Mouse (Mus musculus) limb, embryonic 14.5 days (tissue): Measurements from ENCODE around the gene Dst. TPM values are rescaled to one million over a fixed set of nuclear protein-coding genes. Genes with fewer than 3 reads are reported as not detected.

ENCODE experiments used
- ATAC-seq: fragments of 200-750 bp; cut with Nextera tagmentation; 2 replicates; pipeline ENCODE4 v1.8.0; 2017; ENCODE audit warnings: low read depth, moderate number of reproducible peaks, moderate TSS enrichment; ENCODE audit not compliant: low FRiP score
- DNase-seq: peaks from one replicate; pipeline ENCODE4 v3.0.0-alpha.2; 2015; ENCODE audit warnings: low spot score
- H3K27ac ChIP-seq: fragments of 300-500 bp; sonication (generic); replicated peaks from 2 replicates; pipeline ENCODE4 v1.5.1; 2014; ENCODE audit warnings: low read depth, mild to moderate bottlenecking, low read length, moderate library complexity, mixed read lengths
- H3K27me3 ChIP-seq: fragments of 300-500 bp; sonication (generic); 2 replicates; pipeline ENCODE4 v1.6.1; 2014; ENCODE audit warnings: low read length, mixed read lengths; ENCODE audit not compliant: control insufficient read depth, insufficient read depth
- H3K36me3 ChIP-seq: fragments of 300-500 bp; sonication (generic); 2 replicates; pipeline ENCODE4 v1.6.1; 2014; ENCODE audit warnings: mild to moderate bottlenecking, low read length, moderate library complexity, mixed read lengths; ENCODE audit not compliant: control insufficient read depth, insufficient read depth
- H3K4me1 ChIP-seq: fragments of 300-500 bp; sonication (generic); 2 replicates; pipeline ENCODE4 v1.6.1; 2014; ENCODE audit warnings: antibody characterized with exemption, low read length, mixed read lengths; ENCODE audit not compliant: control insufficient read depth, insufficient read depth
- H3K4me2 ChIP-seq: fragments of 300-500 bp; sonication (generic); replicated peaks from 2 replicates; pipeline ENCODE4 v1.6.1; 2014; ENCODE audit warnings: low read depth, mild to moderate bottlenecking, low read length, moderate library complexity; ENCODE audit not compliant: severe bottlenecking
- H3K4me3 ChIP-seq: fragments of 300-500 bp; sonication (generic); replicated peaks from 2 replicates; pipeline ENCODE4 v1.5.1; 2014; ENCODE audit warnings: low read length
- H3K9ac ChIP-seq: fragments of 300-500 bp; sonication (generic); 2 replicates; pipeline ENCODE4 v1.6.1; 2014; ENCODE audit warnings: mild to moderate bottlenecking, low read depth, low read length, moderate library complexity; ENCODE audit not compliant: severe bottlenecking
- H3K9me3 ChIP-seq: fragments of 300-500 bp; sonication (generic); 2 replicates; pipeline ENCODE4 v1.6.1; 2016; ENCODE audit warnings: low read length; ENCODE audit not compliant: control insufficient read depth
- POLR2A ChIP-seq: fragments of 200-500 bp; IDR thresholded peaks from 2 replicates; pipeline ENCODE4 v1.8.0; 2012; ENCODE audit warnings: inconsistent platforms, mild to moderate bottlenecking, moderate library complexity, borderline replicate concordance; ENCODE audit not compliant: insufficient read depth, insufficient read length; ENCODE audit errors: extremely low read depth
- WGBS: fragments of 180-500 bp; shearing (Covaris S2); extraction: QIAGEN DNeasy Blood & Tissue Kit; methylation state at CpG from one replicate; pipeline ENCODE4 v1.1.7; 2014; 5-methylcytosine and 5-hydroxymethylcytosine counted together
- polyA plus RNA-seq, 2 experiments: library from polyadenylated mRNA; depleted of rRNA in 1 of 2; stranded (reverse) in 1 of 2; unstranded in 1 of 2; fragments of >200 nt; fragmentation: Nextera tagmentation in 1 of 2; extraction: Ambion mirVana in 1 of 2; gene quantifications; 2 replicates each; pipeline versions ENCODE4 v1.2.1 to v1.2.3; 2012 to 2014

The Dst gene
- polyA plus RNA-seq, 2 experiments = 34.9 to 42.5 TPM

DNA sequence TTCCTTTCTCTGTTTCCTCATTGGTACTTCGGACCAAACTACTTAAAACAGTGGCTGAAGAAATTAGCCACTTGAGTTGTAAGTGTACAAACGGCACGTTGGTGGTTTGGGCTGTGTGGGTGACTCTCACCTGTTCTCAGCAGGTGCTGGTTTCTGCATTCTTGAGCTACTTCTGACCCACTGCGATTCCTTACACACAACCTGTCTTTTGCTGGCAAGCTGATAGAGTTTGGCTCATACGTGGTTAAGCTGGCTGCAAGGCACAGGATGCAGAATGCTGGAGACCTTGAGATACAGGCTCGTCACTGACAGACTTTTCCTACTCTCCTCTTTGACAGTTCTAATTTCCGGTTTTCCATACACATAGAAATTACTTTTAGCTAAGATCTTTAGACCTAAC lies 19.4 kb downstream of the Dst start:
- Histone ChIP-seq H3K27me3 (no peaks in the 10 kb centered on the region), H3K36me3 (no peaks in the 10 kb centered on the region), H3K9ac (no peak overlapping the region), H3K4me3 (no peak overlapping the region), H3K4me2 (no peak overlapping the region), H3K27ac (no peak overlapping the region), H3K9me3 (no peaks in the 10 kb centered on the region), H3K4me1 (no peaks in the 10 kb centered on the region)
- DNase-seq (no peak), ATAC-seq (no peak)
- no peak for TF ChIP-seq POLR2A
- WGBS = 87% methylated on average over 7 of the region's 7 CpGs

DNA sequence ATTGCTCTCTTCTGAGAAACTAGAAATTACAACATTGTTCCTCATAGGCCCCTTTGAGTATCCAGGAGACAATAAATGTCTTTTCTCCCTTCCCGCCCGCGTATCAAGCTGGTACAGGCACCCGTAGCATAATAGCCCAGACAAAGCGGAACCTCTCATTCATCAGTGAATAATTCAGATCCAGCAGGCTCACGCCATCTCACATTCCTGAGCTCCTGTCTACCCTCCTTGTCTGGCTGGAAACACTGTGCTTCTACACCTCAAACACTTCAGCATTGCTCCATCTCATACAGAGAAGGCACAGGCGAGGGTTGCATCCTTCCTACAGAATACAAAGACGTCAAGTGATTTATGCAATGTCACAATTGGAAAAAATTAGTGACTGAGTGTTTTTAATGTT lies 23.8 kb downstream of the Dst start:
- DNase-seq (no peak), ATAC-seq (no peak)
- H3K4me3 ChIP-seq = no peak overlapping the region
- no peak for TF ChIP-seq POLR2A
- H3K27me3 ChIP-seq = no peaks in the 10 kb centered on the region
- no peak overlapping the region for H3K4me2 ChIP-seq
- no peaks in the 10 kb centered on the region for H3K36me3 ChIP-seq
- H3K4me1 ChIP-seq = no peaks in the 10 kb centered on the region
- H3K9me3 ChIP-seq = no peaks in the 10 kb centered on the region
- 78% methylated on average over 8 of the region's 8 CpGs for WGBS
- H3K9ac ChIP-seq = no peak overlapping the region
- no peak overlapping the region for H3K27ac ChIP-seq

DNA sequence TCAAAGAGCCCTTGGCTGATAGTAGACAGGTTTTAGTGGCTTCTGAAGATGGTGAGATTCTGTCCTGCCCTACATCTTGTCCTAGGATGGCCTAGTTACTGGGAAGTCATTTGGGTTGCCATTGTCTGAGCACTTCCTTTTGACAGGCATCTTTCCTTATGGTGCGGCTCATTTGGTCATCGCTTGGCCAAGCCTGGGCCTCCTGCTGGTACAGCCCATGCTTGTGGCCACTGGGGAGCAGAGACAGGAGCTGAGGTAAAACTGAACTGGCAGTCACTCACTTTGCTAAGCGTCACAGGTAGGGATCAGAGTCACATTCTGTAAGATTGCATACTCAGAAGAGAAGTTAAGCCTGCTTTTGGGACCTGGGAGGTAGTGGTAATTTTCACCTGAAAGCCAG lies 24.2 kb downstream of the Dst start:
- Histone ChIP-seq H3K36me3 (no peaks in the 10 kb centered on the region), H3K4me3 (no peak overlapping the region), H3K4me2 (no peak overlapping the region), H3K4me1 (no peaks in the 10 kb centered on the region), H3K27ac (no peak overlapping the region), H3K9ac (no peak overlapping the region), H3K27me3 (no peaks in the 10 kb centered on the region), H3K9me3 (no peaks in the 10 kb centered on the region)
- TF ChIP-seq POLR2A = no peak
- ATAC-seq (no peak), DNase-seq (no peak)
- 91% methylated on average over 3 of the region's 3 CpGs for WGBS

DNA sequence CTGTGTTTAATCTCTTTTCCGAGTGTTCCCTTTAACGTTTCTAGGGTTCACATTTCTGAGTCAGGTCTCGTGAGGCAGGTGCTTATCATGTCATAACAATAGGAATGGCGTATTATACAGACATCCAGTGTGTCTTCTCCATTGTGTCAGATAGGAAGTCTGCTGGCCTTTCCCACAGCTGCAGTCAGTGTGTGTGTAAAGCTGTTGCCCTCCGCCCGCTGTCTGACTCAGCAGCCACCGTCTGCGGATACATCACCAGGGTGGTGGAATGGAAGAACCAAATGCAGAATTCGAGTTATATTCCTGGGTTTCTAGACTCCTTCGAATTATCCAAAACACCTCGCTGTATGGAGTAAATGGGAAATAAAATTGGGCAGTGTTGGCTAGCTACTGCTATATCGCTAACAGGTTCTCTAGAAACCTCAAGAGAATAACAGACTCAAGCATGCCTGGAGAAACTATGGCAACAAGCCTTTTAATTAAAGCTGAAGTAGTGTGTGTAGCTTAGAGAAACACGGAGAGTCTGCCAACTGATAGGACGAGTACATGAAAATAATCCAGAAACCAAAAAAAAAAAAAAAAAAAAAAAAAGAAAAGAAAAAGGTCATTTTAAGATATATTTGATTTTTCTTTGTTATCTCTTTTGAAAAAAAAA lies 24.9 kb downstream of the Dst start:
- no peaks in the 10 kb centered on the region for H3K9me3 ChIP-seq
- H3K4me3 ChIP-seq = no peak overlapping the region
- ATAC-seq = no peak
- H3K36me3 ChIP-seq = no peaks in the 10 kb centered on the region
- no peak overlapping the region for H3K4me2 ChIP-seq
- no peak overlapping the region for H3K9ac ChIP-seq
- no peak for TF ChIP-seq POLR2A
- no peak overlapping the region for H3K27ac ChIP-seq
- no peaks in the 10 kb centered on the region for H3K27me3 ChIP-seq
- DNase-seq = no peak
- WGBS = 81% methylated on average over 14 of the region's 14 CpGs
- no peaks in the 10 kb centered on the region for H3K4me1 ChIP-seq

DNA sequence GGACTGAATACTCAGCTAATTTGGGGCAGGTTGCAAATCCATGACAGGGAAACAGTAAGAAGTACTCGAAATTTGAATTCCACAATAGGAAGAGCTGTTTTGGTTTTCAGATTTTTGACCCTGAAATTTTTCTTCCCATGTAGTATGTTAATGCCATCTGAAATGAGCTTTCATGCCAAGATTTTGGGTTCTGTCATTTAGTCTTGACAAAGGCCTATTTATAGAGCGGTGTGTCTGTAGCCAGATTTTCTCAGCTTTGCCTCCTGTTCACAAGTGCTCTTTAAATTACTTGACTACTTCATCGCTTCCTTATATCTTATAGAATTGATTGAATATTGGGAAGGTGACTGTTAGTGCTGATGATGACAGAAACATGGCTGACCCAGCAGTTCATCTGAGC lies 27.9 kb downstream of the Dst start:
- H3K9me3 ChIP-seq = no peaks in the 10 kb centered on the region
- H3K9ac ChIP-seq = no peak overlapping the region
- H3K27ac ChIP-seq = no peak overlapping the region
- DNase-seq (no peak), ATAC-seq (no peak)
- 85% methylated on average over 3 of the region's 3 CpGs for WGBS
- H3K4me3 ChIP-seq = no peak overlapping the region
- no peak for TF ChIP-seq POLR2A
- H3K4me2 ChIP-seq = no peak overlapping the region
- no peaks in the 10 kb centered on the region for H3K36me3 ChIP-seq
- no peaks in the 10 kb centered on the region for H3K27me3 ChIP-seq
- H3K4me1 ChIP-seq = no peaks in the 10 kb centered on the region

DNA sequence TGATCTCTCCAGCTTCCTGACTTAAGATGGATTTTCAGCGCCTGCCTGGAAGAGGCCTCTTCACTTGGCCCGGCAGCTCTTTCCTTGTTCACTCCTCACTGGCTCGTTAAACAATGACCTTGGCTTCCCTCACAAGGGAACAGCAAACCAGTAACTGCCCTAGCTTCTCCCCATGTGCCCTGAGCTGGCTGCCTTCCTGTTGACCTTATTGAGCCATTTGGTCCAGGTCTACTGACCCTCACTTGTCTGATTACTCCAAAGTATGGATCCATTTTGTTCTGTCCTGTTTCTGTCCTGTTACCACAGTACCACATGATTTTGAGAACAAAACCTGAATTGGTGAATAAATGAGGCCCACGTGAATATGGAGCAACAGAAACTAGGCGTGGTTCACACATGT lies 31.8 kb downstream of the Dst start:
- no peak overlapping the region for H3K4me2 ChIP-seq
- DNase-seq (no peak), ATAC-seq (no peak)
- H3K4me1 ChIP-seq = no peaks in the 10 kb centered on the region
- H3K27ac ChIP-seq = no peak overlapping the region
- H3K9me3 ChIP-seq = no peaks in the 10 kb centered on the region
- WGBS = 74% methylated on average over 5 of the region's 5 CpGs
- no peaks in the 10 kb centered on the region for H3K36me3 ChIP-seq
- no peak for TF ChIP-seq POLR2A
- H3K4me3 ChIP-seq = no peak overlapping the region
- no peaks in the 10 kb centered on the region for H3K27me3 ChIP-seq
- H3K9ac ChIP-seq = no peak overlapping the region
